Mouse (Mus musculus): Measurements from ENCODE around the gene Myo16. TPM values are rescaled to one million over a fixed set of nuclear protein-coding genes. Genes with fewer than 3 reads are reported as not detected.
A peak's percentile ranks its signal among the peaks of the same experiment; 100 is the strongest.

The Myo16 gene
- polyA plus RNA-seq, 1 experiment from 2014 or later = 0.01 TPM

GRCm38 (mm10) chr8:10402606-10403005, 248.9 kb downstream of the Myo16 start:
- ATAC-seq = no peak
- H3K9ac ChIP-seq (replicated peaks) = no peak overlapping the region

GRCm38 (mm10) chr8:10405469-10405868, 251.8 kb downstream of the Myo16 start:
- H3K9ac ChIP-seq (replicated peaks) = no peak overlapping the region
- no peaks in the 10 kb centered on the region for H3K36me3 ChIP-seq (replicated peaks; ENCODE audit: insufficient read depth, low read length)
- no peaks in the 10 kb centered on the region for H3K9me3 ChIP-seq (ENCODE audit: low read length)
- DNase-seq = peak; percentile 52
- TF ChIP-seq EP300 (IDR thresholded peaks at IDR 0.05; ENCODE audit: low read depth) = no peak
- peak; percentile 66 for TF ChIP-seq CTCF (IDR thresholded peaks at IDR 0.05; ENCODE audit: low read depth)
- no peak overlapping the region for H3K4me3 ChIP-seq (ENCODE audit: low read depth, low read length)
- no peak overlapping the region for H3K4me2 ChIP-seq (ENCODE audit: low read depth, low read length)
- no peaks in the 10 kb centered on the region for H3K4me1 ChIP-seq (ENCODE audit: insufficient read depth)
- ATAC-seq = no peak
- WGBS (ENCODE audit: insufficient replicate concordance) = 42% methylated on average over 8 of the region's 8 CpGs
- no peak overlapping the region for H3K27ac ChIP-seq (ENCODE audit: low read depth)
- H3K27me3 ChIP-seq (ENCODE audit: insufficient read depth, low read length) = no peaks in the 10 kb centered on the region

More at GRCm38 (mm10) chr8:10402606-10403005, 248.9 kb downstream of the Myo16 start:
- H3K27me3 ChIP-seq (ENCODE audit: insufficient read depth, low read length) = no peaks in the 10 kb centered on the region
- TF ChIP-seq CTCF (IDR thresholded peaks at IDR 0.05; ENCODE audit: low read depth) = peak; percentile 68
- no peak for TF ChIP-seq EP300 (IDR thresholded peaks at IDR 0.05; ENCODE audit: low read depth)
- no peak overlapping the region for H3K4me3 ChIP-seq (ENCODE audit: low read depth, low read length)
- no peak overlapping the region for H3K27ac ChIP-seq (ENCODE audit: low read depth)
- H3K4me1 ChIP-seq (ENCODE audit: insufficient read depth) = no peaks in the 10 kb centered on the region
- no peaks in the 10 kb centered on the region for H3K9me3 ChIP-seq (ENCODE audit: low read length)
- no peaks in the 10 kb centered on the region for H3K36me3 ChIP-seq (replicated peaks; ENCODE audit: insufficient read depth, low read length)
- no peak for DNase-seq
- 13% methylated on average over 4 of the region's 4 CpGs for WGBS (ENCODE audit: insufficient replicate concordance)
- no peak overlapping the region for H3K4me2 ChIP-seq (ENCODE audit: low read depth, low read length)

- DNase-seq (no peak), ATAC-seq (no peak)
- Histone ChIP-seq H3K4me3 (ENCODE audit: low read depth, low read length) (no peak overlapping the region), H3K36me3 (replicated peaks; ENCODE audit: insufficient read depth, low read length) (no peaks in the 10 kb centered on the region), H3K9me3 (ENCODE audit: low read length) (no peaks in the 10 kb centered on the region), H3K4me1 (ENCODE audit: insufficient read depth) (no peaks in the 10 kb centered on the region), H3K4me2 (ENCODE audit: low read depth, low read length) (no peak overlapping the region), H3K9ac (replicated peaks) (no peak overlapping the region), H3K27ac (ENCODE audit: low read depth) (no peak overlapping the region), H3K27me3 (ENCODE audit: insufficient read depth, low read length) (no peaks in the 10 kb centered on the region)
- TF ChIP-seq CTCF (IDR thresholded peaks at IDR 0.05; ENCODE audit: low read depth) (no peak), EP300 (IDR thresholded peaks at IDR 0.05; ENCODE audit: low read depth) (no peak)
- 79% methylated on average over 9 of the region's 9 CpGs for WGBS (ENCODE audit: insufficient replicate concordance)
Measured at GRCm38 (mm10) chr8:10409043-10409442, 255.3 kb downstream of the Myo16 start.

- Histone ChIP-seq H3K27me3 (ENCODE audit: insufficient read depth, low read length) (no peaks in the 10 kb centered on the region), H3K36me3 (replicated peaks; ENCODE audit: insufficient read depth, low read length) (no peaks in the 10 kb centered on the region), H3K4me1 (ENCODE audit: insufficient read depth) (no peaks in the 10 kb centered on the region), H3K27ac (ENCODE audit: low read depth) (no peak overlapping the region), H3K4me2 (ENCODE audit: low read depth, low read length) (no peak overlapping the region), H3K9me3 (ENCODE audit: low read length) (no peaks in the 10 kb centered on the region), H3K4me3 (ENCODE audit: low read depth, low read length) (no peak overlapping the region), H3K9ac (replicated peaks) (no peak overlapping the region)
- DNase-seq = no peak
- TF ChIP-seq EP300 (IDR thresholded peaks at IDR 0.05; ENCODE audit: low read depth) = no peak
- TF ChIP-seq CTCF (IDR thresholded peaks at IDR 0.05; ENCODE audit: low read depth) = no peak
- no peak for ATAC-seq
- 61% methylated on average over 4 of the region's 4 CpGs for WGBS (ENCODE audit: insufficient replicate concordance)
Measured at GRCm38 (mm10) chr8:10411511-10411910, 257.8 kb downstream of the Myo16 start.

- H3K9me3 ChIP-seq (ENCODE audit: low read length) = no peaks in the 10 kb centered on the region
- 84% methylated on average over 8 of the region's 8 CpGs for WGBS (ENCODE audit: insufficient replicate concordance)
- DNase-seq (no peak), ATAC-seq (no peak)
- no peak overlapping the region for H3K27ac ChIP-seq (ENCODE audit: low read depth)
- H3K27me3 ChIP-seq (ENCODE audit: insufficient read depth, low read length) = no peaks in the 10 kb centered on the region
- no peak overlapping the region for H3K9ac ChIP-seq (replicated peaks)
- no peaks in the 10 kb centered on the region for H3K36me3 ChIP-seq (replicated peaks; ENCODE audit: insufficient read depth, low read length)
- H3K4me2 ChIP-seq (ENCODE audit: low read depth, low read length) = no peak overlapping the region
- H3K4me1 ChIP-seq (ENCODE audit: insufficient read depth) = no peaks in the 10 kb centered on the region
- TF ChIP-seq CTCF (IDR thresholded peaks at IDR 0.05; ENCODE audit: low read depth) (no peak), EP300 (IDR thresholded peaks at IDR 0.05; ENCODE audit: low read depth) (no peak)
- H3K4me3 ChIP-seq (ENCODE audit: low read depth, low read length) = no peak overlapping the region
Measured at GRCm38 (mm10) chr8:10413881-10414280, 260.2 kb downstream of the Myo16 start.

GRCm38 (mm10) chr8:10414684-10415212, 261.0 kb downstream of the Myo16 start:
- ATAC-seq (peak; percentile 43; the same call in 1 of the 2 replicates), DNase-seq (peak; percentile 78)
- H3K9ac ChIP-seq (replicated peaks) = no peak overlapping the region
- no peaks in the 10 kb centered on the region for H3K9me3 ChIP-seq (ENCODE audit: low read length)
- no peaks in the 10 kb centered on the region for H3K4me1 ChIP-seq (ENCODE audit: insufficient read depth)
- WGBS (ENCODE audit: insufficient replicate concordance) = 20% methylated on average over 6 of the region's 6 CpGs
- H3K4me2 ChIP-seq (ENCODE audit: low read depth, low read length) = no peak overlapping the region
- H3K36me3 ChIP-seq (replicated peaks; ENCODE audit: insufficient read depth, low read length) = no peaks in the 10 kb centered on the region
- H3K4me3 ChIP-seq (ENCODE audit: low read depth, low read length) = no peak overlapping the region
- peak; percentile 86 for TF ChIP-seq CTCF (IDR thresholded peaks at IDR 0.05; ENCODE audit: low read depth)
- TF ChIP-seq EP300 (IDR thresholded peaks at IDR 0.05; ENCODE audit: low read depth) = no peak
- H3K27ac ChIP-seq (ENCODE audit: low read depth) = no peak overlapping the region
- H3K27me3 ChIP-seq (ENCODE audit: insufficient read depth, low read length) = no peaks in the 10 kb centered on the region
